Mouse (Mus musculus): ENCODE measurements around the gene Ccdc24. TPM values are rescaled to one million over a fixed set of nuclear protein-coding genes. Genes with fewer than 3 reads are reported as not detected.

Ccdc24 gene
- polyA plus RNA-seq, 1 experiment from 2014 or later: 2.0 TPM

GRCm38 (mm10) chr4:117834457-117834844, 37.9 kb downstream of the Ccdc24 start, which contains the start of gene Slc6a9:
Gene Slc6a9, plus strand, starts transcription at chr4:117834506.
- no peaks in the 10 kb centered on the region for H3K27me3 ChIP-seq (ENCODE audit: control insufficient read depth, insufficient read depth, low read depth, low read length)
- ATAC-seq (ENCODE audit: low read depth): no peak
- peak within 1 kb of the TSS; percentile 70 for H3K4me3 ChIP-seq (ENCODE audit: low read length)
- no peaks in the 10 kb centered on the region for H3K36me3 ChIP-seq (ENCODE audit: control insufficient read depth, insufficient read depth, low read length)
- WGBS: 29% methylated on average over 3 of the region's 3 CpGs
- H3K9me3 ChIP-seq (ENCODE audit: control insufficient read depth, low read length): no peaks in the 10 kb centered on the region
- peak within 1 kb of the TSS; percentile 76 for H3K9ac ChIP-seq (ENCODE audit: low read length)
- peak within 1 kb of the TSS; percentile 81 for H3K27ac ChIP-seq (ENCODE audit: low read length)
- H3K4me2 ChIP-seq (ENCODE audit: low read depth, low read length): peak within 1 kb of the TSS; percentile 93
- H3K4me1 ChIP-seq (replicated peaks; ENCODE audit: control insufficient read depth, insufficient read depth, low read length): peaks cover 19% of the 10 kb centered on the region

DNA sequence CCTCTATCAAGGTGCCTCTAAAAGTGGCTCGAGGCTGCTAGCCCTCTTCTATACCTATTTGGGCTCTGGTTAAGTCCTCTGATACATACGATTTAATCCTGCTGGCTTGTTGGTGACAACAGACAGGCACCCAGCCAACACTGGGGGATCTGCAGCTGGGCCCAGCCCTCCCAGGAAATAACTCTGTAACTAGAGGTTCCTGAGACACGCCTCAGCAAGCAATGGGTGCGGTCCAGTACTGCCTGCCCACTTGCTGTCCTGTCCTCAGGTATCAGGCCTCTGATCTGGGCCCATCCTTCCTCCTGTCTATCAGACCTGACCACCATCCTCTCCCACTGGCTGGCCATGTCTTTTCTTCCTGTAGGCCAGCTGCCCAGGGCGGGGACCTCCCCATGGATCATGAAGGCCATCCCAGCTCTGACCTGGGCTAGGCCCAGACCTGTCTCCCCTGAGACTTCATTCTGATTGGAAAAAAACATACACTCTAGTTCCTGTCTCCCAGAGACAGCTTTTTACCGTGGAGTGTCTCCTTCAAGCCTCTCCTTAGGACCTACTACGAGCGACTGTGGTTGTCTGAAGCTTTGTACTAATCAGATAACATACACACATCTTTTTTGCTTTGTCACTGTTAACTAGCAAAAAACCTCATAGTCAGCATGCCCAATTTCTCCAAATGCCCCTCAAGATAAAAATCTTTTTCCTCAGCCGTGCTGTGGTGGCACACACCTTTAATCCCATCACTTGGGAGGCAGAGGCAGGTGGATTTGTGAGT, 40.3 kb downstream of the Ccdc24 start:
- no peaks in the 10 kb centered on the region for H3K36me3 ChIP-seq (ENCODE audit: control insufficient read depth, insufficient read depth, low read length)
- no peak overlapping the region for H3K9ac ChIP-seq (ENCODE audit: low read length)
- H3K4me3 ChIP-seq (ENCODE audit: low read length): no peak overlapping the region
- peaks cover 21% of the 10 kb centered on the region for H3K4me1 ChIP-seq (replicated peaks; ENCODE audit: control insufficient read depth, insufficient read depth, low read length)
- no peak for ATAC-seq (ENCODE audit: low read depth)
- H3K27ac ChIP-seq (ENCODE audit: low read length): no peak overlapping the region
- H3K27me3 ChIP-seq (ENCODE audit: control insufficient read depth, insufficient read depth, low read depth, low read length): peaks cover 5% of the 10 kb centered on the region; the same call in 1 of the 2 replicates
- 69% methylated on average over 9 of the region's 9 CpGs for WGBS
- H3K4me2 ChIP-seq (ENCODE audit: low read depth, low read length): no peak overlapping the region
- H3K9me3 ChIP-seq (ENCODE audit: control insufficient read depth, low read length): no peaks in the 10 kb centered on the region

GRCm38 (mm10) chr4:117831499-117831898, 40.9 kb downstream of the Ccdc24 start:
- WGBS: 63% methylated on average over 2 of the region's 2 CpGs
- Histone ChIP-seq H3K36me3 (ENCODE audit: control insufficient read depth, insufficient read depth, low read length) (no peaks in the 10 kb centered on the region), H3K27ac (ENCODE audit: low read length) (no peak overlapping the region), H3K4me2 (ENCODE audit: low read depth, low read length) (no peak overlapping the region), H3K9me3 (ENCODE audit: control insufficient read depth, low read length) (no peaks in the 10 kb centered on the region), H3K4me1 (replicated peaks; ENCODE audit: control insufficient read depth, insufficient read depth, low read length) (peaks cover 18% of the 10 kb centered on the region), H3K9ac (ENCODE audit: low read length) (no peak overlapping the region), H3K4me3 (ENCODE audit: low read length) (no peak overlapping the region), H3K27me3 (ENCODE audit: control insufficient read depth, insufficient read depth, low read depth, low read length) (peaks cover 5% of the 10 kb centered on the region; the same call in 1 of the 2 replicates)
- ATAC-seq (ENCODE audit: low read depth): no peak

- no peaks in the 10 kb centered on the region for H3K9me3 ChIP-seq (ENCODE audit: control insufficient read depth, low read length)
- H3K4me1 ChIP-seq (replicated peaks; ENCODE audit: control insufficient read depth, insufficient read depth, low read length): peaks cover 18% of the 10 kb centered on the region
- H3K4me3 ChIP-seq (ENCODE audit: low read length): no peak overlapping the region
- H3K4me2 ChIP-seq (ENCODE audit: low read depth, low read length): no peak overlapping the region
- no peak overlapping the region for H3K9ac ChIP-seq (ENCODE audit: low read length)
- 87% methylated on average over 9 of the region's 9 CpGs for WGBS
- H3K27ac ChIP-seq (ENCODE audit: low read length): no peak overlapping the region
- H3K27me3 ChIP-seq (ENCODE audit: control insufficient read depth, insufficient read depth, low read depth, low read length): peaks cover 5% of the 10 kb centered on the region; the same call in 1 of the 2 replicates
- H3K36me3 ChIP-seq (ENCODE audit: control insufficient read depth, insufficient read depth, low read length): no peaks in the 10 kb centered on the region
- no peak for ATAC-seq (ENCODE audit: low read depth)
These were observed 41.6 kb downstream of the Ccdc24 start for GRCm38 (mm10) chr4:117830801-117831200.

DNA sequence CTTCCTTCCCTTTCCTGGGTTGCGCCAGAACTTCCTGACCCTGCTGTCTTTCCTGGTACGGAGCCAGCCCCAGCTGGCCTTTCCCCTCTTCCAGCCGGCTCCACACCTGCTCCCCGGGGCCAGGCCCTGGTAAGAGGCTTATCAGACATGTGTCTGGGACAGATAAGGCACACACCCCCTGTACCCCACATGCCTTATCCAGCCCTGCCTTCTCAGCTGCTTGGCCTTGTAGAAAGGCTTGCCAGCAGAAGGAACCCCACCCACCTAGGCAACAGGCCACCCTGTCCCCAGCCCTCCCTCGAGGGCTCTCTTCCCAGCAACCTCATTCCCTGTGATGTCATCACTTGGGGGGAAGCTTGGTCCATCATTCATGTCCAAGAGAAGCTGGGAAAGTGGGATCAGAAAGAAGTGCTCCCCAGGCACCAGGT, 42.2 kb downstream of the Ccdc24 start:
- no peak overlapping the region for H3K4me3 ChIP-seq (ENCODE audit: low read length)
- H3K9ac ChIP-seq (ENCODE audit: low read length): no peak overlapping the region
- peak; percentile 48 for ATAC-seq (ENCODE audit: low read depth)
- H3K4me1 ChIP-seq (replicated peaks; ENCODE audit: control insufficient read depth, insufficient read depth, low read length): peaks cover 18% of the 10 kb centered on the region
- H3K36me3 ChIP-seq (ENCODE audit: control insufficient read depth, insufficient read depth, low read length): no peaks in the 10 kb centered on the region
- peaks cover 5% of the 10 kb centered on the region; the same call in 1 of the 2 replicates for H3K27me3 ChIP-seq (ENCODE audit: control insufficient read depth, insufficient read depth, low read depth, low read length)
- no peak overlapping the region for H3K27ac ChIP-seq (ENCODE audit: low read length)
- H3K9me3 ChIP-seq (ENCODE audit: control insufficient read depth, low read length): no peaks in the 10 kb centered on the region
- 3% methylated on average over 5 of the region's 5 CpGs for WGBS
- H3K4me2 ChIP-seq (ENCODE audit: low read depth, low read length): peak overlapping the region; percentile 7; the same call in 1 of the 2 replicates

GRCm38 (mm10) chr4:117829260-117830123, 42.9 kb downstream of the Ccdc24 start:
- Histone ChIP-seq H3K9me3 (ENCODE audit: control insufficient read depth, low read length) (no peaks in the 10 kb centered on the region), H3K4me1 (replicated peaks; ENCODE audit: control insufficient read depth, insufficient read depth, low read length) (peaks cover 14% of the 10 kb centered on the region), H3K4me3 (ENCODE audit: low read length) (no peak overlapping the region), H3K27ac (ENCODE audit: low read length) (no peak overlapping the region), H3K4me2 (ENCODE audit: low read depth, low read length) (peak overlapping the region; percentile 7; the same call in 1 of the 2 replicates), H3K36me3 (ENCODE audit: control insufficient read depth, insufficient read depth, low read length) (no peaks in the 10 kb centered on the region), H3K27me3 (ENCODE audit: control insufficient read depth, insufficient read depth, low read depth, low read length) (peaks cover 5% of the 10 kb centered on the region; the same call in 1 of the 2 replicates), H3K9ac (ENCODE audit: low read length) (no peak overlapping the region)
- WGBS: 7% methylated on average over 12 of the region's 12 CpGs
- ATAC-seq (ENCODE audit: low read depth): peak; percentile 57

DNA sequence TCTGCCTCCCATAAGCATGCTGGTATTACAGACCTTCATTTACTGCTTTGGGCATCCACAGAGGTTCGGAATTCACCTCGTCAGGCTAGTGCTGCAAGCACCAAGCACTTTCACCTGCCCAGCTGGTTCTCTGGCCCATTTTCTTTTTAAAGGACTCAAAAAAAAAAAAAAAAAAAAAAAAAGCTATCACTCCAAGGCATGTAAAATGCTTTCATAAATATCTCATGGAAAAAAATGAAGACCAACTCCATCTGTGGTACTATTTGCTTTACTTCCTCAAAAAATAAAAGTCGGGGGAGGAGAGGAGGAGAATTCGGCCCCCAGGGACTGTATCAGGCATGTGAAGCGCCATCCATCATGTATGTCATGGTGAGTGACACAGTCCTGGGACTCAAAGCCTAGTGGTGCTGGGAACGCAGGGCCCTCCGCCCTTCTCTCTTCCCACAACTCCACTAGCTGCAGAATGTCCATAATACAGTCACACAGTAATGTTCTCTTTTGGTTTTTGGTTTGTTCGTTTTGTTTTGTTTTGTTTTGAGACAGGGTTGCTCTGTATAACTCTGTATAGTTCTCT, 43.7 kb downstream of the Ccdc24 start:
- H3K4me1 ChIP-seq (replicated peaks; ENCODE audit: control insufficient read depth, insufficient read depth, low read length): peaks cover 13% of the 10 kb centered on the region
- ATAC-seq (ENCODE audit: low read depth): no peak
- H3K27ac ChIP-seq (ENCODE audit: low read length): no peak overlapping the region
- WGBS: 37% methylated on average over 8 of the region's 8 CpGs
- no peak overlapping the region for H3K4me2 ChIP-seq (ENCODE audit: low read depth, low read length)
- H3K9ac ChIP-seq (ENCODE audit: low read length): no peak overlapping the region
- no peak overlapping the region for H3K4me3 ChIP-seq (ENCODE audit: low read length)
- peaks cover 5% of the 10 kb centered on the region; the same call in 1 of the 2 replicates for H3K27me3 ChIP-seq (ENCODE audit: control insufficient read depth, insufficient read depth, low read depth, low read length)
- no peaks in the 10 kb centered on the region for H3K9me3 ChIP-seq (ENCODE audit: control insufficient read depth, low read length)
- H3K36me3 ChIP-seq (ENCODE audit: control insufficient read depth, insufficient read depth, low read length): no peaks in the 10 kb centered on the region

DNA sequence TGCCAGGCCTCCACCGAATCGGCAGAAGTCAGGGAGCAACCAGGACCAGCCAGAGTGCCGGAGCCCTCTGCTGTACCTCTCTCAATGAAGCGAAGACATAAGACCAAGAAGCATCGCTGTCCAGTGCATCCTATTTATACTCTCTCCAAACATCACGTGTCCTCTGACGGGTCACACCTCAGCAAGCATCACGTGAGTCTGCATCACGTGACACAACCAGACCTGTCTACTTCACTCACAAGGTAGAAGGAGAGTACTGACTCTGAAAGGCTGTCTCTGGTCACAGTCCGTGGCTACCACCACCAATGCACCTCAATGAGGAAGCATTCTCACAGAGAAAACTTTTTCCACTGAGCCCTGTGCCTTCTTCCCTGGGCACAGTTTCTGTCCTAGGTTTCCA, 54.3 kb downstream of the Ccdc24 start:
- H3K36me3 ChIP-seq (ENCODE audit: control insufficient read depth, insufficient read depth, low read length): no peaks in the 10 kb centered on the region
- WGBS: 85% methylated on average over 10 of the region's 10 CpGs
- ATAC-seq (ENCODE audit: low read depth): no peak
- H3K4me2 ChIP-seq (ENCODE audit: low read depth, low read length): no peak overlapping the region
- H3K9me3 ChIP-seq (ENCODE audit: control insufficient read depth, low read length): 0 out of 2 replicates have a peak, but pooled peaks cover 5% of the 10 kb centered on the region
- no peak overlapping the region for H3K27ac ChIP-seq (ENCODE audit: low read length)
- no peak overlapping the region for H3K4me3 ChIP-seq (ENCODE audit: low read length)
- no peak overlapping the region for H3K9ac ChIP-seq (ENCODE audit: low read length)
- no peaks in the 10 kb centered on the region for H3K27me3 ChIP-seq (ENCODE audit: control insufficient read depth, insufficient read depth, low read depth, low read length)
- no peaks in the 10 kb centered on the region for H3K4me1 ChIP-seq (replicated peaks; ENCODE audit: control insufficient read depth, insufficient read depth, low read length)

DNA sequence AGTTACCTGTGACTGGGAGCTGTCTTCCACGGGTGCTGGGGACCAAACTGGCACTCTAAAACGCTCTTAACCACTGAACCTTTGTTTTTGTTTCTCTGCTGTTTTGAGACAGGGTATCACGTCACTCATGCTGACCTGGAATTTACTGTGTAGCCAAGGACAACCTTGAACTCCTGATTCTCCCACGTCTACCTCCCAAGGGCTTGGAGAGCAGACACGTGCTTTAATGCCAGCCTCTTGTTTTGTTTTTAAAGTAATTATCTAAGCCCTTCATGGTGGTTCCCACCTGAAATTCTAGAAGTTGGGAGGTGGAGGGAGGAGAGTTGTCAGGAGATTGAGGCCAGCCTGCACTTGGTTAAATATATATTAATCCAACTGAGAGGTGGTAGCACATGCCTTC, 55.6 kb downstream of the Ccdc24 start:
- no peak for ATAC-seq (ENCODE audit: low read depth)
- Histone ChIP-seq H3K9ac (ENCODE audit: low read length) (no peak overlapping the region), H3K27me3 (ENCODE audit: control insufficient read depth, insufficient read depth, low read depth, low read length) (no peaks in the 10 kb centered on the region), H3K4me1 (replicated peaks; ENCODE audit: control insufficient read depth, insufficient read depth, low read length) (no peaks in the 10 kb centered on the region), H3K36me3 (ENCODE audit: control insufficient read depth, insufficient read depth, low read length) (no peaks in the 10 kb centered on the region), H3K9me3 (ENCODE audit: control insufficient read depth, low read length) (0 out of 2 replicates have a peak, but pooled peaks cover 5% of the 10 kb centered on the region), H3K4me3 (ENCODE audit: low read length) (no peak overlapping the region), H3K27ac (ENCODE audit: low read length) (no peak overlapping the region), H3K4me2 (ENCODE audit: low read depth, low read length) (no peak overlapping the region)
- 64% methylated on average over 5 of the region's 5 CpGs for WGBS

Measured in lung, embryonic 16.5 days (tissue).